Mouse (Mus musculus): Measurements from ENCODE around the gene Elmod3.
A peak's percentile ranks its signal among the peaks of the same experiment; 100 is the strongest.

The Elmod3 gene

DNA sequence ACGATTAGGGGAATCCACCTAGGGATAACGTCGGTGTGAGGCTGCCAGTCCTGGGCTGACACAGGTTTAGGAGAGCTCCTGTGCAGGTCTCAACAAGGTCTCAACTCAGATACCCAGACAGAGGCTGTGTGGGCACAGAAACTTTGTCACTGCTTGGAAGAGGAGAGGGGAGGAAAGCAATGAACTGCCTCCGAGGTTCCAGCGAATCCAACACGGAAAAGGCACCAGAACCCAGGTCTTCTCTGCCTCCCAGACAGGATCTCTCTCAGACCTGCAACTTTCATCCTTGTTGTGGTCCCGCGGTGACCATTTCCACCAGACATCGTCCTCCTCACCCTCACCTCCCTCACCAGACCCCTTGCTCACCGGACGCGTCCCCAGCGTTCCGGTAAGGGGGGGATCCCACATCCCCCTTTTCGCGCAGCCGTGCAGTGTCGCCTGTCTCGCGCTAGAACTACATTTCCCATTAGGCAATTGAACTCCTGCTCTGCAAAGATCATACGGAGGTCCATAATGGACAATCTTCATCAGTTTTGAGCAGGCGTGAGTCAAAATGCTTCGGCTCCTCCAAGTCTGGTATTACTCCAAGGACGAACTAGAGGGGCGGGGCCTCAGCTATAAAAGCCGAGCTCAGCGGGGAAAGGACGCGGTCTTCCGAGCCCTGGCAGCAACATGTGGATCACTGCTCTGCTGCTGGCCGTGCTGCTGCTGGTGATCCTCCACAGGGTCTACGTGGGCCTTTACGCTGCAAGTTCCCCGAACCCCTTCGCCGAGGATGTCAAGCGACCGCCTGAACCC, at the start of gene Elmod3, which contains the start of gene Retsat:
Gene Elmod3, minus strand, starts transcription at position 458 of the 798 bp plus-strand sequence.
Gene Retsat, plus strand, starts transcription at position 520 of the 798 bp plus-strand sequence.
- peak; percentile 98 for DNase-seq (ENCODE audit: low read depth, low spot score)

DNA sequence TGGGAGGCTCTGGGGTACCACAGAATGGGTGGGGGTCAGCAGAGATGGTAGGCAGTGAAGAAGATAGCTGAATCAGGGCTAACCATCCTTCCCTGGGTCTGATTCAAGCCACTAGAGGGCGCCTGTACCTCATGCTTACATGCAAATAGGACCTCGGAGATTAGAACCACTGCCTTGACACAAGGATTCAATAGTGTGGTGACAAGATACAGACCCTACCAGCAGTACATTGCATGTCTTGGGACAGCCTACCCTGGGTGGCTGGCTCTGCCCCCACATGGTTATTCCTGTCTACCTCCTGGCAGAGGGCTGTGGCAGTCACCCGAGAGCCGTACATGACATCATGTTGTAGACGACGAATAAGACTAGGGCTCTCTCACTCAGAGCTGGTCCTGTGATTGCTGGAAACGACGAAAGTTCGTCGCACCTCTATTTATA, 49.2 kb upstream of the Elmod3 start:
- DNase-seq (ENCODE audit: low read depth, low spot score), result peak; percentile 79

- no peak for DNase-seq (ENCODE audit: low read depth, low spot score)
Observed at GRCm38 (mm10) chr6:72645364-72645763, 47.2 kb upstream of the Elmod3 start.

GRCm38 (mm10) chr6:72644576-72644975, 46.4 kb upstream of the Elmod3 start:
- no peak for DNase-seq (ENCODE audit: low read depth, low spot score)

DNA sequence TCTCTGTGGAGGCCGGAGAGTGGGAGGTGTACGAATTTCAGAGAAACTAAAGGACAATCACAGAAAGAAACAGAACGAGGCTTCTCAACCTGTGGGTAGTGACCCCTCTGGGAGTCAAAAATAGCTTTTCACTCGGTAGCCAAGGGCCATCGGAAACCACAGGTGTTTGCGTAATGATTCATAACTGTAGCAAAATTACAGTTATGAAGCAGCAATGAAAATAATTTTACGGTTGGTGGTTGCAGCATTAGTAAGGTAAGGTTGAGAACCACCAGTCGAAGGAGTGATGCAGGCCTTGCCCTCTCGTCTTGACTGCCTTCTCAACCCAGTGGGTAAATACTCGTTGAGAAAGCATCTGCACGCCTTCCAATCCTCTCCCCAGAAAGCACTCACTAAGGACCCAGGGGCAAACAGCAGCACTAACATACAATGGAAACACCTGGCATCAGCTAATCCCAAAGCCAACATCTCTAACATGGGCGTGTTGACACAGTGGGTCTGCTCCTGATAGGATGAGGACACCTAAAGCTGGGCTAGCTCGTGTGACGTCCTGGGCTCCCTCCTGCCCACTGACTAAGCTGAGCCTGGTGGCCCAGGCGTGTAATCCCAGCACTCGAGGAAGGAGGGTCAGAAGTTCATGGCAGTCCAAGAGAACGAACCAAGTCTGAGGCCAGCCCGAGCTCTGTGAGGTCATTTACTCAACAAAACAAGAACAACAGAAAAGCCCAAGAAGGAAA, 43.2 kb upstream of the Elmod3 start:
- peak; percentile 53 for DNase-seq (ENCODE audit: low read depth, low spot score)

GRCm38 (mm10) chr6:72636940-72637339, 38.7 kb upstream of the Elmod3 start:
- DNase-seq (ENCODE audit: low read depth, low spot score), result no peak

DNA sequence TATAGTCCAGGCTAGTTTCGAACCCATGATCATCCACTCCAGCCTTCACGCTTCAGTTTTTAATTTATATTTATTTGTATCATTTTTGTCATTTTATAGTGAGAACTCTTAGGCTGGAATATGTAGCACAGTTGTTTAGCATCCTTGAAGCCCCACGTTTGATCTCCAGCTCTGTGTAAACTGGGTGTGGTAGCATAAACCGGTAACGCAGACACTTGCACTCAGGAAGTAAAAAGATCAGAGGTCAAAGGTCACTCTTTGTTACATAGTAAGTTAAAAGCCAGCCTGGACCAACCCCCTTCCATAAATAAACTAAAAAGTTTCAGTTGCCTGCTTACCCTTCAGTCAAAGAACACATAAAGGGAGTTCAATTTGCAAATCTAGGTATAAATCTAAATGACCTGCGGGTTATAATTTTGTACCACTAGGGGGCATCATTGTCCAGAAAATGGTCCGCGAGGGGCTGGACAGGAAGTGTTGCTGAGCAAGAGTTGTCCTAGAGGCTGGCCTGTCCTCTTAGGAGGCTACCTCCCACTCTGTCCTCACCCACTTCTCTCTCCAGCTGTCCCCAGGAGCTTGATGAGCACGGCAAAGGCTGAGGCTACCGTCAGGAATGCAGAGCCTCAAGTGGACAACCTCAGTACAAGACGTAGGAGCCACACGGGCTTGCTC, 37.7 kb upstream of the Elmod3 start:
- DNase-seq (ENCODE audit: low read depth, low spot score), result peak; percentile 68

DNA sequence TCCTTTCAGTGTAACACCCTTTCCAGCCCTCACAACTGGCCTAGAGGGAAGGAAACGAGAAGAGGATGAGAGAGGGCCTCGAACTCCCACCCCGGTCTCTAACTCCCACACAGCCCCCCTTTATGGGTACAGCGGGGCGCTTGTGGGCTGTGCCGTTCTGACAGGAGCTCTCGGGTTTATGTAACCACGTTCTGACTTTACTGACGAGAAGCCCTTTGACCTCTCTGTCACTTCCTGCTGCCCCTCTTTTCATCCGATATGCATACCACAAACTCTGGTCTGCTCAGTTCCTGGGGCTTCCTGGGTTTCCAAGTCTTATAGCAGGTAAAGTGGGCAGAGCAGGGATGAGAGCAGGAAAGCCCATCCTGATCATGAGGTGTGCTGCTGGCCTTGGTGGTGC, 36.1 kb upstream of the Elmod3 start:
- no peak for DNase-seq (ENCODE audit: low read depth, low spot score)

GRCm38 (mm10) chr6:72631700-72632099, 33.5 kb upstream of the Elmod3 start:
- DNase-seq (ENCODE audit: low read depth, low spot score), result no peak

- DNase-seq (ENCODE audit: low read depth, low spot score), result no peak
Observed at GRCm38 (mm10) chr6:72630961-72631360, 32.7 kb upstream of the Elmod3 start.

DNA sequence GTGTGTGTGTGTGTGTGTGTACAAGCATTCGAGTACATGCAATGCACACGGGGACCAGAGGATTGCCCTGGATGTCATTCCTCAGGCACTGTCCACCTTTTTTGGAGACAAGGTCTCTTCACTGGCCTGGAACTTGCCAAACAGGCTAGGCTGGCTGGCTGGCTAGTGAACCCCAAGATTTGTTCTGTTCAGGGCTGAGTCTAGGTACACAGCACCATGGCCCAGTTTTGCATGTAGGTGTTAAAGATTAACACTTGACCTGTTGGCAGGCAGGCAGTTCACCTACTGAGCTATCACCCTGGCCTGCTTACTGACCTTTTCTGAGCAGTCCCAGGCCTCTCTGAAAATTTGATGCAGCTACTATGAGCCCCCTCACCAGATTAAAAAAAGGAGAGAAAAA, 32.2 kb upstream of the Elmod3 start:
- no peak for DNase-seq (ENCODE audit: low read depth, low spot score)

DNA sequence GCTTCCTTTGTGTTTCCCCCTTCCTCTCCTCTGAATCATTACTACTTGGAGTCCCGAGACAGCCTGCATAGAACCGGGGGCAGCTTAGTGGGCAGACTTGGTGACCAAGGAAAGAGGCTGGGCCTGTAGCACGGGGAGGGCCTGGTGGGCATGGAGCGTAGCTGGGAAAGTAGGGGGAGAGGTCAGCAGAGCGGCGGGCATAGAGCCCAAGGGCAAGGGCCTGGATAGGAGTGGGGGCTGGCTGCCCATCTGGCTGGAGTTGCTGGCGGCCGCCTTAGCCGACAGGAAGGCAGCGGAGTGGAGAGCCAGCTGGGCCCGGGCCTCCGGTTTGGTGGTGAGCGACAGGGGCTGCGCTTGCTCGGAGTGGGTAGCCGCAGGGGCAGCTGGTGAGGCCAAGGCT, 29.1 kb upstream of the Elmod3 start:
- no peak for DNase-seq (ENCODE audit: low read depth, low spot score)

- no peak for DNase-seq (ENCODE audit: low read depth, low spot score)
Observed at GRCm38 (mm10) chr6:72626391-72626790, 28.2 kb upstream of the Elmod3 start.

DNA sequence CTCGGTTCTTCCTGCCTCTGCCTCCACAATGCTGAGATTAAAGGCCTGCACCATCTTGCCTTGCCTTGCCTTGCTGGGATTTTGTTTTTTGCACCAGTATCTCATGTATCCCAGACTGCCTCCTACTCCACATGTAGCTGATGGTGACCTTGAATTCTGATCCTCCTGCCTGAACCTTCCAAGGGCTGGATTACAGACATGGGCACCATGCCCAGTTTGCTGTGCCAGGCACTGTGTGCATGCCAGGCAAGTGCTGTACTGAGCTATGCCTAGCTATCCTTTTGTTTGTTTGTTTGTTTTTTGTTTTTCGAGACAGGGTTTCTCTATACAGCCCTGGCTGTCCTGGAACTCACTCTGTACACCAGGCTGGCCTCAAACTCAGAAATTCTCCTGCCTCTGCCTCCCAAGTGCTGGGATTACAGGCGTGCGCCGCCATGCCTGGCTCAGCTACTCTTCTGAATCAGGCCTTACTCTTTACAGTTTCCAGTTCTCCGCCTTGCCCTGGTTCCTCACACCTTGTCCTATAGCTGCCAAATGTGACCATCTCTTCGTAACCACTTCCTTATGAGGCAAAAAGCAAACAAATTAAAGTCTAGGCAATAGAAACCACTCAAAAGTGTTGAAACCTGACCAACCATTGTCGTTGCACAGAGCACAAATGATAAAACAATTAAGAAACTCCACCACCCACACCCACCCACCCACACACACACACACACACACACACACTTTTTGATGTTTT, 25.6 kb upstream of the Elmod3 start:
- DNase-seq (ENCODE audit: low read depth, low spot score), result no peak

DNA sequence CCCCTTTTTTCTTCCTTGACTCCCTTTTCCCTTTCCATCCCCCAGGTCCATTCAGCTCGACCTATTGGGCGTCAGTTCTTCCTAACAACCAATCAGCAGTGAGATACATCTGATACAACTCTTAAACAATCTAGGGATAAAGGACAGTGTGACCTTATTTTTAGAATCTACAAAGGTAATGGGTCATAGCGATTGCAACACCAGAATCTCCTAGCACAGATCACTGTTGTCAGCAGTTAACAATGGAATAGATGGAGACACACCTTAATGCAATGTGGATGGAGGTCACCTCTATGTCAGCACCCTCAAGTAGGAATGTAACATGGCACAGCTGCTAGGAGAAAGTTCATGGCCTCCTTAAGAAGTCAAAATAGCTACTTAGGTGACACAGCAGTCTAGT, 24.7 kb upstream of the Elmod3 start:
- peak; percentile 81 for DNase-seq (ENCODE audit: low read depth, low spot score)

GRCm38 (mm10) chr6:72620920-72621319, 22.7 kb upstream of the Elmod3 start:
- DNase-seq (ENCODE audit: low read depth, low spot score), result no peak

DNA sequence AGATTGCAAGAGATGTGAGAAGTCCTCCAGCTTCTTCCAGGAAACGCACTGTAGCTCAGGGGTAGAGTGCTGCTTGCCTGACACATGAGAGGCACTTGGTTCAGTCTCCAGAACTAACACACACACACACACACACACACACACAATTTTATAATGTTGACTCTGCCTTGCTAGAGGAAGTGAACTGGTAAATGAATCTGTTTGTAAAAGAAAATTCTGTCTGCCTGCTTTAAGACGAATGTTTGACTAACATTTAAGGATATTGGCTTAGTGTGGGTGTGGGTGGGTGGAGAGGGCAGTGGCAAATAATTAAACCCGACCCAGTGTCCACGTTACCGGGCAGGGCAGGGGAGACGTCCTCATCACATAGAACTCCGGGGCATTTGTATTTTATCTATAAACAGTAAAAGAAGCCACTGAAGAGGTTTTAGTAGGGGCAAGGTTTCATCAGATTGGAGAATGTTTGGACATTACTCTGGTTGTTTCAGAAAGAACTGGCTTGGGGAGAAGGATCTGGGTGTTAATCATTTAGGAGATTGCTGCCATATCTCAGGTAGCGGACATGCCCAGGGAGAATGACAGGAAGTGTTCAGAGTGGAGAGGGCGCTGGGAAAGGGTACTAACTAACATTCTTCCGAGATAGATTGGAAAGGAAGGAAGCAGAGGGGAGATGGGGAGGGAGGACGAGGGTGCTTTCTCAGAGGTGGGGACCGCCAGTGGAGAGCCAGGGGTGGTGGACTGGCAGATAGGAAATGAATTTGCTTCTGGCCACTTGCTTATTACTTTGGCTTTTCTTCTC, 21.7 kb upstream of the Elmod3 start:
- no peak for DNase-seq (ENCODE audit: low read depth, low spot score)

DNA sequence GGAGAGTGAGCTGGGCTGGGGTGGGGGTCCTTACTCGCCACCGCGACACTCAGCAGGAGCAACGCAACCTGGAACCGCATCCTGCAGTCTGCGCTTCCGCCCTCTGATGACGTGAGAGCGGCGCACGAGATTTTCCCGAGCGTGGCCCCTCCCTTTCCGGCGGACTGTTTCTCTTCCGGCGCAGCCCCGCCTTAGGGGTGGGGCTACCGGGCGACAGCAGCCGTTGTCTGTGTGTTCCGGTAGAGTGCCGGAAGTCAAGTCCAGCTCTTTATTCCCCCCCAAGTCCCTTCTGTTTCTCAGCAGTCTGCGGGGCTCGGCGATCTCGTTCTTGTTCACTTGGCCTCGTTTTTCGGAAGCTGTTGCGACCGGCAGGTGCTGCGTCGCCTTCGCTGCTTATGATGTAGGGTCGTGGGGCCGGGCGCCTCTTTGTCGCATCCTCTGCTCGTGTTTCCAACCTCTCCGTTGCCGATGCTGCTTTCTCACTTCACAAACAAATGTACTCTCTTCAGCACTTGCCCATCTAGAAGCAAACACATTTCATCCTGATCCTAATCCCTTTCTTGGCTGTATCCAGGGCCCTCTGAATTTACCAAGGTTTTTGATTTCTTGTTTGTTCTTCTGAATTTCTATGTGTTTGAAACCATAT, 18.6 kb upstream of the Elmod3 start, which contains the start of gene Tgoln1:
Gene Tgoln1, minus strand, starts transcription at position 358 of the 646 bp plus-strand sequence.
- DNase-seq (ENCODE audit: low read depth, low spot score), result peak; percentile 98

DNA sequence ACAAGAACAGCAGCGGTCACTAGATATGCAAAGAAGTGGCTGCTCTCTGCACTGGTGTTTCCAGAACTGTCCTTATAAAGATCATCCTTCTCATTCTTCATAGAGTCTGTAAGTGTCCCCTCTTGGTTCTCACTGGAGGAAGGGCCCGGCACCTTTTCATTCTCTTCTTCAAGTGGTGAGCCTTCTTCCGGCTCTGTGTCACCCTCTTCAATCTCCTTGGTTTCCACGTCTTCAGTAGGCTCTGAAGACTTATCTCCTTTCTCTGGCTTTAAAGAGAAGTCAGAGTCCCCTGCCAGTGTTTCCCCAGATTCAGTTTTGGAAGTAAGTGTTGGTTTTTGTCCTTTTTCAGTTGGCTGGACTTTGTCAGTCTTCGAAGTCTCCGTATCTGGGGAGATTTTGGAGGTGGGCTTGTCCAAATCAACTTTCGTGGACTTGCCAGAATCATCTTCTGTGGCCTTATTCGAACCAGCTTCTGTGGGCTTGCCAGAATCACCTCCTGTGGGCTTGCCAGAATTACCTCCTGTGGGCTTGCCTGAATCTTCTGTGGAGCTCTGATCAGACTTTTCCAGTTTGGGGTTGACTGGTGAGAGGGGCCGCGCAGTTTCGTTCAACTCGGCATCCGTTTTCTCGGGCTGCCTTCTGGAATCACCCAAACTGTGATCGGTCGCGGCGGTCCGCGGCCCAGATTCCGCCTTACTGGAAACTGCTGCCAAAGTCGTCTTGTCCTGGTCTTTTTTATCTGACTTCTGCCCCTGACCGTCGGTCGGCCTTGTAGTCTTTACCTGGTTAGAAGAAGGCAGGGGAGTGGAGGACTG, 17.6 kb upstream of the Elmod3 start:
- no peak for DNase-seq (ENCODE audit: low read depth, low spot score)

All from ZHBTc4 (cell line).